Mouse (Mus musculus) lung, postnatal 0 days (tissue): Measurements from ENCODE around the gene Gse1. TPM values are rescaled to one million over a fixed set of nuclear protein-coding genes. Genes with fewer than 3 reads are reported as not detected.

Experiments used
- ATAC-seq: fragments of 200-750 bp; cut with Nextera tagmentation; 2 replicates; pipeline ENCODE4 v1.8.0; 2017; ENCODE audit warnings: moderate library complexity
- DNase-seq: peaks from one replicate; pipeline ENCODE4 v3.0.0-alpha.2; 2016; ENCODE audit warnings: low spot score
- H3K27ac ChIP-seq: fragments of 300-500 bp; sonication (generic); 2 replicates; pipeline ENCODE4 v1.5.1; 2014; ENCODE audit warnings: antibody characterized with exemption, mild to moderate bottlenecking, low read length, mixed read lengths
- H3K27me3 ChIP-seq: fragments of 300-500 bp; sonication (generic); replicated peaks from 2 replicates; pipeline ENCODE4 v1.6.1; 2014; ENCODE audit warnings: low read length, mixed read lengths; ENCODE audit not compliant: insufficient read depth
- H3K36me3 ChIP-seq: fragments of 300-500 bp; sonication (generic); 2 replicates; pipeline ENCODE4 v1.6.1; 2014; ENCODE audit warnings: low read length, mixed read lengths; ENCODE audit not compliant: insufficient read depth
- H3K4me1 ChIP-seq: fragments of 300-500 bp; sonication (generic); 2 replicates; pipeline ENCODE4 v1.6.1; 2014; ENCODE audit warnings: antibody characterized with exemption, low read depth, low read length, mixed read lengths; ENCODE audit not compliant: insufficient read depth
- H3K4me2 ChIP-seq: fragments of 300-500 bp; sonication (generic); replicated peaks from 2 replicates; pipeline ENCODE4 v1.6.1; 2014; ENCODE audit warnings: low read depth, mild to moderate bottlenecking, low read length, moderate library complexity, mixed read lengths
- H3K4me3 ChIP-seq: fragments of 300-500 bp; sonication (generic); 2 replicates; pipeline ENCODE4 v1.5.1; 2014; ENCODE audit warnings: low read depth, low read length
- H3K9ac ChIP-seq: fragments of 300-500 bp; sonication (generic); replicated peaks from 2 replicates; pipeline ENCODE4 v1.6.1; 2014; ENCODE audit warnings: low read depth, mild to moderate bottlenecking
- H3K9me3 ChIP-seq: fragments of 300-500 bp; sonication (generic); 2 replicates; pipeline ENCODE4 v1.6.1; 2016; ENCODE audit warnings: low read length, mixed read lengths
- CTCF ChIP-seq: IDR thresholded peaks from 2 replicates; pipeline ENCODE4 v1.5.1; 2016; ENCODE audit warnings: antibody characterized with exemption, mild to moderate bottlenecking
- EP300 ChIP-seq: IDR thresholded peaks from 2 replicates; pipeline ENCODE4 v1.6.1; 2016; ENCODE audit warnings: antibody characterized with exemption, mild to moderate bottlenecking, control low read depth
- WGBS: fragments of 180-500 bp; shearing (Covaris S2); extraction: QIAGEN DNeasy Blood & Tissue Kit; methylation state at CpG from one replicate; pipeline ENCODE4 v1.1.7; 2014; 5-methylcytosine and 5-hydroxymethylcytosine counted together
- polyA plus RNA-seq: library from polyadenylated mRNA; unstranded; fragments of >200 nt; fragmentation: Nextera tagmentation; extraction: Ambion mirVana; gene quantifications from 2 replicates; pipeline ENCODE4 v1.2.1, GENCODE M21; 2015

Gene Gse1
- polyA plus RNA-seq, 1 experiment from 2014 or later = 9.9 TPM

GRCm38 (mm10) chr8:120485116-120485515 lies 256.9 kb downstream of the Gse1 start:
- Histone ChIP-seq H3K4me2 (no peak overlapping the region), H3K9ac (no peak overlapping the region), H3K4me1 (peaks cover 10% of the 10 kb centered on the region; the same call in 1 of the 2 replicates), H3K9me3 (no peaks in the 10 kb centered on the region), H3K36me3 (no peaks in the 10 kb centered on the region), H3K27ac (no peak overlapping the region), H3K27me3 (no peaks in the 10 kb centered on the region), H3K4me3 (no peak overlapping the region)
- no peak for DNase-seq
- 52% methylated on average over 6 of the region's 6 CpGs for WGBS
- ATAC-seq = no peak
- TF ChIP-seq CTCF (no peak), EP300 (no peak)

- no peak overlapping the region for H3K27ac ChIP-seq
- H3K4me1 ChIP-seq = peaks cover 10% of the 10 kb centered on the region; the same call in 1 of the 2 replicates
- no peaks in the 10 kb centered on the region for H3K9me3 ChIP-seq
- H3K36me3 ChIP-seq = no peaks in the 10 kb centered on the region
- H3K4me2 ChIP-seq = peak overlapping the region; percentile 99
- WGBS = 56% methylated on average over 21 of the region's 21 CpGs
- H3K27me3 ChIP-seq = no peaks in the 10 kb centered on the region
- no peak overlapping the region for H3K4me3 ChIP-seq
- DNase-seq (no peak), ATAC-seq (no peak)
- no peak overlapping the region for H3K9ac ChIP-seq
- TF ChIP-seq EP300 (no peak), CTCF (no peak)
Measured at GRCm38 (mm10) chr8:120485551-120486476, 257.6 kb downstream of the Gse1 start.

GRCm38 (mm10) chr8:120486477-120487376 lies 258.5 kb downstream of the Gse1 start:
- TF ChIP-seq CTCF (peak; percentile 29; the same call in 1 of the 2 replicates), EP300 (no peak)
- H3K36me3 ChIP-seq = no peaks in the 10 kb centered on the region
- H3K27me3 ChIP-seq = no peaks in the 10 kb centered on the region
- H3K9me3 ChIP-seq = no peaks in the 10 kb centered on the region
- H3K4me2 ChIP-seq = peak overlapping the region; percentile 99
- peaks cover 12% of the 10 kb centered on the region; the same call in 1 of the 2 replicates for H3K4me1 ChIP-seq
- peak overlapping the region; percentile 80 for H3K4me3 ChIP-seq
- DNase-seq (peak; percentile 55), ATAC-seq (no peak)
- peak overlapping the region; percentile 88 for H3K27ac ChIP-seq
- 10% methylated on average over 50 of the region's 50 CpGs for WGBS
- peak overlapping the region; percentile 65 for H3K9ac ChIP-seq

GRCm38 (mm10) chr8:120487377-120487728 lies 259.1 kb downstream of the Gse1 start:
- no peak for TF ChIP-seq CTCF
- TF ChIP-seq EP300 = no peak
- WGBS = under 1% methylated on average over 31 of the region's 34 CpGs

GRCm38 (mm10) chr8:120487729-120488510 lies 259.7 kb downstream of the Gse1 start:
- Histone ChIP-seq H3K27me3 (no peaks in the 10 kb centered on the region), H3K4me1 (peaks cover 23% of the 10 kb centered on the region), H3K9me3 (no peaks in the 10 kb centered on the region), H3K36me3 (no peaks in the 10 kb centered on the region), H3K9ac (peak overlapping the region; percentile 65), H3K4me3 (peak overlapping the region; percentile 80), H3K4me2 (peak overlapping the region; percentile 99), H3K27ac (peak overlapping the region; percentile 88)
- ATAC-seq (peak; percentile 58), DNase-seq (peak; percentile 76)
- WGBS = under 1% methylated on average over 47 of the region's 55 CpGs
- TF ChIP-seq CTCF = no peak
- TF ChIP-seq EP300 = no peak

More at GRCm38 (mm10) chr8:120487377-120487728, 259.1 kb downstream of the Gse1 start:
- no peaks in the 10 kb centered on the region for H3K36me3 ChIP-seq
- H3K9ac ChIP-seq = peak overlapping the region; percentile 65
- H3K4me3 ChIP-seq = peak overlapping the region; percentile 80
- no peaks in the 10 kb centered on the region for H3K9me3 ChIP-seq
- H3K27ac ChIP-seq = peak overlapping the region; percentile 88
- ATAC-seq = peak; percentile 37
- peak; percentile 56 for DNase-seq
- peak overlapping the region; percentile 99 for H3K4me2 ChIP-seq
- no peaks in the 10 kb centered on the region for H3K27me3 ChIP-seq
- H3K4me1 ChIP-seq = peaks cover 17% of the 10 kb centered on the region; the same call in 1 of the 2 replicates
